Mouse (Mus musculus): Measurements from ENCODE around the gene Gm42674.

GRCm38 (mm10) chr3:90621552-90621951 is 19.8 kb downstream of the Gm42674 start:
- TF ChIP-seq CTCF (IDR thresholded peaks at IDR 0.05; ENCODE audit: insufficient read depth, low read depth, low read length), result no peak
- no peak for TF ChIP-seq POLR2A (IDR thresholded peaks at IDR 0.05; ENCODE audit: insufficient read depth, low read depth, low read length)
